Mouse (Mus musculus): ENCODE data around the gene Cbx3.
"Not testable (repeated sequence)": the region's sequence is repeated elsewhere in the genome, so short reads cannot be mapped to it uniquely, and the experiment has no call there.

Cbx3 gene

DNA sequence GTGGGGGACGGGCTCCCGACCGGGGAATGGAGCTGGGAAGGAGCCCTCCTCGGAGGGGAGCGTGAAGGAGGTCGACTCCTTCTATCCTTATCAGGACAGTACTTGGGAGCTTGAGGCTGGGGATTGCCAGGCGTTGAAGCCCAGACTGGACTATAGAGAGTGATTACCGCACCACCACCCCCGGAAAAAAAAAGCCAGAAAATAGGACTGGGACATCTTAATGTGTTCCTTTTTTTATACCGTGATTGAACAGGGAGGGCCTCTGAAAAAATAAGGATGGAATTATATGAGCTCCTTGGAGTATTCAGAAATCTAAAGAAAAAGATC, 982 bp downstream of the Cbx3 start:
- DNase-seq: no peak

DNA sequence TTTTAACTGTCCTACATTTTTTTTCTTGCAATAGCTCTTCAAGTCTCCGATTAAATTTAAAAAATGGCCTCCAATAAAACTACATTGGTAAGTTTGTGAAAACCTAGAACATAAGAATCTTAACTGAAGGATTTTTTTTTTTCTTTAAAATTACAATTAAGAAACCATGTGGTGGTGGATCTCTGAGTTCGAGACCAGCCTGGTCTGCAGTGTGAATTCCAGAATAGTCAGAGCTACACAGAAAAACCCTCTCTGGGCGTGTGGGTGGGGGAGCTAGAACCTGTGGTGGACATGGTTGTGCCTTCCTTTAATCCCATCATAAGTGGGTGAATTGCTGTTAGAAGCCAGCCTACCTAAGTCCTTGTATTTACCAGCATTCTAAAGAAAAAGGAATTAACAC, 1.6 kb downstream of the Cbx3 start:
- no peak for DNase-seq

GRCm38 (mm10) chr6:51472213-51472612, 2.1 kb downstream of the Cbx3 start:
- no peak for DNase-seq

- DNase-seq: no peak
Measured at GRCm38 (mm10) chr6:51479136-51479731, 9.1 kb downstream of the Cbx3 start.

- no peak for DNase-seq
Measured at GRCm38 (mm10) chr6:51481548-51481947, 11.4 kb downstream of the Cbx3 start.

GRCm38 (mm10) chr6:51483861-51484260, 13.7 kb downstream of the Cbx3 start:
- DNase-seq: no peak

GRCm38 (mm10) chr6:51484556-51484955, 14.4 kb downstream of the Cbx3 start:
- not testable (repeated sequence) for DNase-seq

GRCm38 (mm10) chr6:51485646-51486045, 15.5 kb downstream of the Cbx3 start:
- no peak for DNase-seq

- DNase-seq: no peak
Measured at GRCm38 (mm10) chr6:51486076-51486710, 16.0 kb downstream of the Cbx3 start.

DNA sequence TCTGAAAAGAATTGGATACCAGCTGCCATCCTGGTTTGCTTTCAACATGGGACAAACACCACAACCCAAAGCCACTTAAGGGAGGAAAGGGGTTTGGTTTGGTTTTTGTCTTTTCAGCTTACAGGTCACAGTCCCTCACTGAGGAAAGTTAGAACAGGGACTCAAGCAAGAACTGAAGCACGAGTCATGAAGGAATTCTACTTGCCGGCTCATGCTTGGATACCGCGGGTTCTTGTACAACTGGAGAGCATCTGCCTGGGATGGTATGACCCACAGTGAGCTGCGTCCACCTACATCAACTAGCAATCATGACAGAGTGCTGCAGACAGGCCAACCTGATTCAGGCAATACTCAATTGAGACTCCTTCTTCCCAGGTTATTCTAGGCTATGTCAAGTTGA, 16.6 kb downstream of the Cbx3 start:
- no peak for DNase-seq

GRCm38 (mm10) chr6:51489787-51490186, 19.6 kb downstream of the Cbx3 start:
- DNase-seq: peak; percentile 68

GRCm38 (mm10) chr6:51497321-51498111, 27.4 kb downstream of the Cbx3 start:
- DNase-seq: no peak

GRCm38 (mm10) chr6:51505671-51506070, 35.5 kb downstream of the Cbx3 start:
- no peak for DNase-seq

GRCm38 (mm10) chr6:51507556-51507955, 37.4 kb downstream of the Cbx3 start:
- DNase-seq: no peak

DNA sequence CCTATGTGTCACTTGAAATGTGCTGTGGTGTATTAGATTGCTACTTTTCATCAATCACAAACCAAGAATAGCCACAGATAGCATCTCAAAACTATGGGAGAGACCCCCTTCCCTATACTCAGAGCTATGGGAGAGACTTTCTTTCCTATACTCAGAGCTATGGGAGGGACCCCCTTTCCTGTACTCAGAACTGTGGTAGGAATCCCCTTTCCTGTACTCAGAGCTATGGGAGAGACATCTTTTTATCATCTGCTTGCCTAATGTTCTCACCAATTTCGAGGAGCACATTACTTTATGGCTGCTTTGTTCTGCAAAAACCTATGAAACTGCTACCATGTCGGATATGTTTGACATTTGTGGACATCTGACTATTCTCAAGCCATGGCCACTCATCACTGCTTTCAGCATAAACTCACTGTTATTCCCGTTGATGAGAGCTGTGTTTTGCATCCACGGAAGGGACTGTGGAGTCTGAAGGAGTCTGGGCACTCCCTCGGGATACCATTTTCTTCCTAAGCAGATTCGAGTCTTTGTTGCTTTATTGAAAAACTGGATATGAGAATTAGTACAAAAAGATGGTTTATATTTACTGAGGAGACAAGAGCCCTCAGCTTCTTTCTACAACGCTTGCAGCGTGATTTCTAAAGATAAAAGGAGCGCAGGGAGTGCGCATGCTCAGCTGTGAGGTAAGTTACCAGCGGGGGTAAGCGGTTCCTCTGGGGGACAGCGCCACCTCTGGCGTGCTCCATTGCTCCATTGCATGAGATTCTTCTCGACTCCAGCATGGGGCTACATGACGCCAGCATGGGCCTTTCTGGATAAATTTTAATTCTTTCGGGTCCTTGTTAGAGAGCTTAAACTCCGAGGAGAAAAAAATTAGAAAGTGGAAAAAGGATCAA, 38.8 kb downstream of the Cbx3 start:
- DNase-seq: peak; percentile 75

GRCm38 (mm10) chr6:51510094-51510493, 39.9 kb downstream of the Cbx3 start:
- DNase-seq: peak; percentile 45

- DNase-seq: no peak
Measured at GRCm38 (mm10) chr6:51510946-51511345, 40.8 kb downstream of the Cbx3 start.

DNA sequence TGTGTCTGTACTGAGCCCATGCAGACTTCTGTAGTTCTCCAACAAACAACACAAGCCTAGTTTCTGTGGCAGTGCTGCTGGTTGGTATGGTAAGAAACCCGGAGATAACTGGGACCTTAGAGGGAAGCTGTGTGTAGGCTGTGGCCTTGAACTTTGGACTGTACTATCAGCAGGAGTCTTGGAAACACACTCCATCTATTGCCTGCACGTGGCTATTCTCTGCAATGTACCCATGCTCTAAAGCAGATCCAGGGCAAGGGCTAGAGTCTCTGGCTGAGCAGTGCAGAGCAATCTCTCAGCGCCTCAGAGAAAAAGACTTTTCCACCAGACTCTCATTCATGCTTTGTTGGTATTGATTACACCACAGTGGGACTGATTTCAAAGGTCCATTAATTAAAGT, 43.6 kb downstream of the Cbx3 start:
- no peak for DNase-seq

- DNase-seq: no peak
Measured at GRCm38 (mm10) chr6:51514860-51515259, 44.7 kb downstream of the Cbx3 start.

- DNase-seq: no peak
Measured at GRCm38 (mm10) chr6:51523310-51523709, 53.1 kb downstream of the Cbx3 start.

GRCm38 (mm10) chr6:51523807-51524320, 53.7 kb downstream of the Cbx3 start, which contains the start of gene Snx10:
Gene Snx10 (plus strand): TSS chr6:51523901.
- peak; percentile 50 for DNase-seq

DNA sequence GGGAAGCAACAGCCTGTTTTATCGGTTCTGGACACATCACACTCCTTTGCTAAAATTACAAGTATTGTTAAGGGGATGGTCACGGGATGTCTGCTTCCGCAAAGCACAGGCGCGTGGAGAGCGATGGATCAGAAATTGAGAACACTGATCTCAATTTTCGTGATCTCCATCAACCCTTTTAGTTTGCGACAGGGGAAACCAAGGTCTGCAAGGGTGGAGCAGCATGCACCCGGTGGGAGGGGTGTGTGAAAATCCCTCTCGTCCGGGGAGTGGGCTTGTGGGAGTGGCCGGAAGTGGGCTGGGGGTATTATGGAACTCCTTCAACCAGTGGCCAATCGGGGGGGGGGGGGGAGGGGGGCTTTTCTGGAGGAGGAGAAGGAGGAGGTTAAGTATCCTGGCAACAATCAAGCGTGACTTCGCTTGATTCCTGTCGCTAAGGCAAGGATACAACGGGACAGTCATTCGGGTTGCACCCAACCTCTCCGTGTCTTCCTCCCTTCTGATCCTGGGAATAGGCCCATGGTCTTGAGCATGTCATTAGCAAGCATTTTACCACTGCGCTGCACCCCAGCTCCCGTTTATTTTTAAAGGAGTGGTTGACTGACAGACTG, 54.3 kb downstream of the Cbx3 start:
- DNase-seq: no peak
